Mouse (Mus musculus) frontal cortex, postnatal 10 days (tissue): ENCODE results near the gene Tmem39a.

Experiments
- DNase-seq, 2 experiments: peaks; one replicate each; pipeline ENCODE4 v3.0.0; 2022; ENCODE audit warnings: low spot score in 2 of 2, mixed read lengths in 1 of 2

The Tmem39a gene

GRCm38 (mm10) chr16:38558221-38558748 lies at the start of gene Tmem39a:
Gene Tmem39a, plus strand, starts transcription at chr16:38558698.
- no peak for DNase-seq

DNA sequence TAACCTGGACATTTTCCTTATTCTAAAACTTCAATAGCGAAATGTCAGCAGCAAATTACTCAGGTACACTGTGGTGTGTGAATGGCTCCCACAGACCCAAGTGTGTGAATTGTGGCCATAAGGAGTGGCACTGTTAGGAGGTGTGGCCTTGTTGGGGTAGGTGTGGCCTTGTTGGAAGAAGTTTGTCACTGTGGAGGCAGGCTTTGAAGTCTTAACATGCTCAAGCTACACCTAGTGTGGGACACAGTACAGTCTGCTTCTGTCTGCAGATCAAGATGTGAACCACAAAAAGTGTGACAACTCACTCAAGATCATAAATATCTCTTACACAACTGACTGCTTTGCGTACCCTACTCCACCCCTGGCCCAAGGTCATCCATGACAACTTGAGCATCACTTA lies 47.7 kb upstream of the Tmem39a start:
- no peak for DNase-seq

DNA sequence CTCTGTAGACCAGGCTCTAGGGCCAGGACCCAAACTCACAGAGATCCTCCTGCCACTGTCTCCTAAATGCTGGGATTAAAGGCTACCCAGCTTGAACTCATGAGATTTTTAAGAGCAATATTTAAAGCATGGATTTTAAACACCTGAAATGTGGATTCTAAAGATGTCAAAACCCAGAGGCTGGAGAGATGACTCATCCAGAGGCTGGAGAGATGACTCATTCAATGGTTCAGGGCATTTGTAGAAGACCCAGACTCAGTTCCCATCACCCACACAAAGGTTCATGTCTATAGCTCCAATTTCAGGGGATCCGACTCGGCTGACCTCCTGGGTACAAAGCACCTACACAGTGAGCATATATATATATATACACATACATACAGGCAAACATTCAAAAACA lies 39.4 kb upstream of the Tmem39a start:
- no peak for DNase-seq

DNA sequence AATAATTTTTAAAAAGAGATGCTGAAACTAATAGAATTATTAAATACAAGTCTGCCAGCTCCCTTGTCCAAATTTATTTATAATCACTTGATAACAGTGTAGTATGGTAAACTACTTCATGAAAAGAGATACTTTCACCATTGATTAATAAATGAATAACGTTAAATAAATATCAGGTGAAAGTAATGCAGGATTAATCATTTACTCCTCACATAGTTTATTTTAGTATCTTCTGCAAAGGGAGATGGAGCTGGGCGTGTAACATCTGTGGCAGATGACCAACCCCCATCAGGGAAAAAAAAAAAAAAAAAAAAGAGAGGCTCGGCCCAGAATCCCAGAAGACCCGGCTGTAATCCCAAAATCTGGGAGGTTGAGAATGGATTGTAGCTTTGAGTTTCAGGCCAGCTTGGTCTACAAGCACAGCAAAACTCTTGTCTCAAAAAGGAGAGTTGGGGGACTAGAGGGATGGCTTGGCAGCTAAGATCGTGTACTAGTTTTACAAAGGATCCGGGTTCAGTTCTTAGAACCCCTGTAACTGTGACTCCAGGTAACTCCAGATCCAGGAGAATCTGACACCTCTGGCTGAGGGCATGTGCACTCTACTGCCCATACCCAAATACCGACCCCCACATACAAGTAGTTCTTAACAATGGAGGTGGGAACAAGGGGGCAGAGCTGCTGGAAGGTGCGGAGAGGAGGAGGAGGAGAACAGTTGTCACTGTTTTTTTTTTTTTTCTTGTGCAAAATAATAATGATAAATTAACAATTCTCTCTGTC lies 37.1 kb upstream of the Tmem39a start:
- no peak for DNase-seq

DNA sequence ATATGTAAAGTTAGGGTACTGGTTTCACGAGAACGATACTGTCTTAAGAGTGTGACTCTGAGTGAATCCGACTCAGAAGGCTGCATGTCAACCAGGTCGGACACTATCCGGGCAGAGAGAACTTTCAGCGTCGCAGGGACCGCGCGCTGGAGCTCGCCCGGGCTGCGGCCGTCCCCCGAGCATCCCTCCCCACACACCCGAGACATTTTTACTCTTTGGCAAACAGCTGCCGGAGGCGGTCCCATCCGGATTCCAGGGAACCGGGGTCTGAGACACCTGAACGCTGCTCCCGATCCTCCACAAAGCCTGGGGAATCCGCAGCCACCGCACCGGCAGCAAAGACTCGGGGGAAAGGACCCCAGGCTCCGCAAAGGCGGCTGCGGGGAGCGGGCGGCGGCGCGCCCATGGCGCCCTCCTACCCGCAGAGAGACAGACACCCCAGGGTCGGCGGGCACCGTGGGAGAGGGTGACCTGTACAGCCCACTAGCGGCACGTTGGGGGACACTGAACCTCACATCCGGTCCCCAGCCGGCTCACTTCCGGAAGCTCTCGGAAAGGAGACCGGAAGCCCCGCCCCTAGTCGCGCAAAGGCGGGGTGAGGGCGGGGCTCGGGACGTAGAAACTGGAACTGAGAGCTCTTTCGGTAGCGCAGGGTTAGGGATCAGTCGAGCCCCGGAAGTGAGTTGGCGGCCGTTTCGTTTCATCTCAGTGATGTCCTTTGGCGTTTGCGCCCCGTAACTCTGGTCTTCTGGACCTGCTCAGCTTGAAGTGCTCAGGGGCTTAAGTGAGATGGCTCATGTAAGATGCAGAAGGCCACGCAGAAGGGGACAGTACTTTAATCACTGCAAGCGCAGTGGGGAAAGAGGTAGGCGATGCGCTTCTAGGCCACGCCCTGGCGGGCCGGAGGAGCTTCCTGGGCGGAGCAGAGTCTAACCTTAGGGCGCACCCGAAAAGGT lies 36.1 kb upstream of the Tmem39a start, which contains the start of gene Timmdc1:
Timmdc1 (minus strand) TSS at position 535 of the 956 bp plus-strand sequence.
- DNase-seq = peak; percentile 94 to 95

- no peak for DNase-seq
Observed at GRCm38 (mm10) chr16:38526264-38526663, 32.2 kb upstream of the Tmem39a start.

GRCm38 (mm10) chr16:38536544-38537146 lies 21.9 kb upstream of the Tmem39a start:
- peak; percentile 45 to 59 for DNase-seq

DNA sequence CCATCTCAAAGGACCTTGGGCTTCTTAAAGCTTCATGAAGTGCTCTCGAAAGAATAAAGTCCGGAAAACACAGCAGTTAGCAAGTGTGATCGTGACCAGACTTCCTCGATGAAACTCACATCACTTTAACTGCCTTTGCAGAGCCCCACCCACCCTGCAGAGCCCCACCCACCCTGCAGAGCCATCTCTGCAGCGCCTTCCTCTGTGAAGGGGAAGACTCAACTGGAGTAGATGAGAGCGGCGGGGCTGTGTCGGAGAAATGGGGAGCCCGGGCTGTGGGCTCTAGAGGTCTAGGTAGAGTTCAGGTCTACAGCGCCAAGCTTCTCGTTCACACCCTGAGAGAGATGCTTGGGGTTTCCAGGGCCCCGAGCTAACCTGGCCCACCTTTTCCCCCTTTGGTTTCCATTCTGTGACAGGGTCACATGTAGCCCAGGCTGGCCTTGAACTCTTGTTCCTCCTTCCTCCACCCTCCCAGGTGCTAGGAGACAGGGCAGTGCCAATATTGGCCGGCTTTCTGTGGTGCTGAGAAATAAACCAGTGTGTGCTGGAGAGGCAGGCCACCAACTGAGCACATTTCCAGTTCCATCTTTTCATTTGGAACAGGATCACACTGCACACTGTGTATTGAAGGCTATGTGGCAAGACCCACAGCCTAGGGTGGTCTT lies 19.6 kb upstream of the Tmem39a start:
- DNase-seq = no peak

- no peak for DNase-seq
Observed at GRCm38 (mm10) chr16:38548000-38548399, 10.5 kb upstream of the Tmem39a start.

DNA sequence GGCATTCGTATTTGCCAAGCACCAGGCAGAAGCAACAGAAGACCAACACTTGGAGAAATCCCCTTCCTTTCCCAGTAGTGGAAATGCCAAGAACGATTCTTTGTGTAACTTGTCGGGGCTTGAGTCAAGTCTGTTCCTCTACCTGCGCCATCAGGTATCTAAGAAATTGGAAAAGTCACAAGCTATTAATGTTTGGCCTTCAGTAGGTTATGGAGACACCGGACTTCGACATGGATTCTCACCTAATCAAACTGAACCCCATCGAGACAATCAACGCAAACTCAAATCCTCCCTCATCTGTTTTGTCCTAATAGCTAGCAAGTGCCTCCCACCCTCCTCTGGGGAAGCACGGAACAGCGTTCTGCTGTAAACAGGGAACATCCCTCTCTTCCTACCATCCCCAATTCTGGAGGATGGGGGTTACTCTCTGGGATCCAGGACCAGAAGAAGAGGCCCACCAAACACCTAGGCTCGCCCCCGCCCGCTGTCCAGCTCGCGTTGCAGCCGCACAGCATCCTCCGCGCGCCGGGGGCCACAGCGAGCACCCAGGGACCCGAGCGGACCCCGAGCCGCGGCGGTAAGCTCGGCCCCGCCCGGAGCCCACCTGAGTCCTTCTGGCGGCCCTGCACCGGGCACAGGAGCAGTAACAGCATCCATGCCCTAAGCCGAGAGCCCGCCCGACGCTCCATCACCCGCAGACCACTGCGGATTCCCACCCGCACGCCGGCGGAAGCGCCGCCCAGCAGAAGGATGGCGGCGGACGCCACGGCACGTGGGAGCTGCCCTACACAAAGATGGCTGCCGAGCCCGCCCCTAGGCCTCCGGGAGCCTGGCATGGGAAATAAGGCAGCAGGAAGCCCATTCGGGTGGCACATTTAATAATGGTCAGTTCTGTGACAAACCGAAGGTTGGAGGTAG lies 8.8 kb upstream of the Tmem39a start, which contains the start of gene Poglut1:
Poglut1 (minus strand) TSS at position 780 of the 918 bp plus-strand sequence.
- peak; percentile 68 to 84 for DNase-seq

GRCm38 (mm10) chr16:38555988-38556387 lies 2.5 kb upstream of the Tmem39a start:
- no peak for DNase-seq

- DNase-seq = peak; percentile 90 to 95
Observed at GRCm38 (mm10) chr16:38562131-38562967, 3.9 kb downstream of the Tmem39a start.

- no peak for DNase-seq
Observed at GRCm38 (mm10) chr16:38562968-38563327, 4.5 kb downstream of the Tmem39a start.

DNA sequence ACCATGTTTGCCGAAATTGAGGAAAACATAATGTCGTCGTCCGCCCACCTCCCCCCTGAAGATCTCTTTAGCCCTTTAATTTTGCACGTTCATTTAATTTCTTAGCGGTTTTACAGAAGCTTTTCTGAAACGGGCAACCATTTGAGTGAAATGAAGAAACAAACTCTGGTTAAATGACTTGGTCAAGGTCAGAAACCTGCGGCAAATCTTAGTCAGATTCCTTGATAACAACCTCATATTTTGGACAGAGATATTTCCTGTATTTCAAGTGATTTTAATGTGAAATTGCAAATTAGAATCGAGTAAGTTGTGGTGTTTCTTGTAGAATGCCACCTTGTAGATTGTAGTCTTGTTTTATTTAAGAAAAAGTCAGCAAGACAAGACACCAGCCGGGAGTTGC lies 5.0 kb downstream of the Tmem39a start:
- DNase-seq = no peak

DNA sequence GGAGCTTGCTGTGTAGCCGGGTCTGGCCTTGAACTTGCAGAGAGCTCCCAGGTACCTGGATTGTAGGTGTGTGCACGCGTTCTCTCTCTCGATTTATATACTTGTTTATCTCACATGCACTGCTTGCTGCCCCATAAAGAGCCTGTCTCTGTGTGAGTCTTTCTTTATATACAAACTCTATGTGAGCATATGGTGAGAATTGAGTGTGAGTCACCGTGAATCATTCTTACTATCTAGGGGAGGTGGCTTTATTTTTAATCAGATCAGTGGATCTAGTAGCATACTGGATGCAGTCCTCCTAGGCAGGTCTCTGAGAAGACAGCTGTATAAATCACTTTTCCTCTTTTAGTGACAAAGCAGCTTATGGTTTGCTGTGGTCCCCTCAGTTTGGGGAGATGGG lies 9.7 kb downstream of the Tmem39a start:
- DNase-seq = no peak

- no peak for DNase-seq
Observed at GRCm38 (mm10) chr16:38571481-38571880, 13.0 kb downstream of the Tmem39a start.

DNA sequence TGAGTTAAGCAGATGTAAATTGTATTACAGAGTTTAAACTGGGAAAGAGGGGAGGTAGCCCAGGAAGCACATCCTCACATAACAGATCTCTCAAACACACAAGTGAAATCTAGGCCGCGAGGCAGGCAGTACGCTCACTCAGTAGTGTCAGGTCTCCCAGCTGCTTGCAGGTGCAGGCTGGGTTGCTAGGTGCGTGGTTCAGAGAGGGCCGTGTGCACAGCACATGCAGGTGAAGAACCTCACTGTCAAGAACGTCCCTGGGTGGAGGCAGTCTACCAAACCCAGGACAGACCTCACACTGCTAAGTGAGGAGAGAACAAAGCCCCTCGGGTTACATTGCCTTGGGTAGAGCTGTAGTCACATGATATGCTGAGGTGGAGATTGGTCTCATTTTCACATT lies 26.3 kb downstream of the Tmem39a start:
- DNase-seq = no peak

- no peak for DNase-seq
Observed at GRCm38 (mm10) chr16:38585186-38585585, 26.7 kb downstream of the Tmem39a start.

GRCm38 (mm10) chr16:38587163-38587562 lies 28.7 kb downstream of the Tmem39a start:
- no peak for DNase-seq
